Mouse (Mus musculus) adrenal gland, postnatal 14 days (tissue): Measurements from ENCODE around the gene Tmem120a. TPM values are rescaled to one million over a fixed set of nuclear protein-coding genes. Genes with fewer than 3 reads are reported as not detected.

ENCODE experiments used
- DNase-seq: peaks from one replicate; pipeline ENCODE4 v3.0.0; 2021; ENCODE audit warnings: mixed read lengths
- long read RNA-seq, 2 experiments: library from polyadenylated mRNA; stranded (forward); transcript quantifications; one replicate each; pipeline ENCODE4 v2.0.0; 2021
- total RNA-seq: library from RNA; stranded (reverse); gene quantifications from 2 replicates; pipeline ENCODE4 v1.2.3, GENCODE M21; 2021

The Tmem120a gene
- total RNA-seq, result 26.8 and 45.4 TPM in 2 replicates
- long read RNA-seq, experiment 1, transcript Tmem120a-201 (12 exons, 1,559 nt), result major isoform, 42 of 52 reads
- long read RNA-seq, experiment 1, partial matches to known transcripts, result 4 of 52 reads
- long read RNA-seq, experiment 1, other reads (novel, unspliced or antisense), result 6 of 52 reads
- long read RNA-seq, experiment 2, transcript Tmem120a-201 (12 exons, 1,559 nt), result major isoform, 59 of 78 reads
- long read RNA-seq, experiment 2, partial matches to known transcripts, result 13 of 78 reads
- long read RNA-seq, experiment 2, other reads (novel, unspliced or antisense), result 5 of 78 reads

DNA sequence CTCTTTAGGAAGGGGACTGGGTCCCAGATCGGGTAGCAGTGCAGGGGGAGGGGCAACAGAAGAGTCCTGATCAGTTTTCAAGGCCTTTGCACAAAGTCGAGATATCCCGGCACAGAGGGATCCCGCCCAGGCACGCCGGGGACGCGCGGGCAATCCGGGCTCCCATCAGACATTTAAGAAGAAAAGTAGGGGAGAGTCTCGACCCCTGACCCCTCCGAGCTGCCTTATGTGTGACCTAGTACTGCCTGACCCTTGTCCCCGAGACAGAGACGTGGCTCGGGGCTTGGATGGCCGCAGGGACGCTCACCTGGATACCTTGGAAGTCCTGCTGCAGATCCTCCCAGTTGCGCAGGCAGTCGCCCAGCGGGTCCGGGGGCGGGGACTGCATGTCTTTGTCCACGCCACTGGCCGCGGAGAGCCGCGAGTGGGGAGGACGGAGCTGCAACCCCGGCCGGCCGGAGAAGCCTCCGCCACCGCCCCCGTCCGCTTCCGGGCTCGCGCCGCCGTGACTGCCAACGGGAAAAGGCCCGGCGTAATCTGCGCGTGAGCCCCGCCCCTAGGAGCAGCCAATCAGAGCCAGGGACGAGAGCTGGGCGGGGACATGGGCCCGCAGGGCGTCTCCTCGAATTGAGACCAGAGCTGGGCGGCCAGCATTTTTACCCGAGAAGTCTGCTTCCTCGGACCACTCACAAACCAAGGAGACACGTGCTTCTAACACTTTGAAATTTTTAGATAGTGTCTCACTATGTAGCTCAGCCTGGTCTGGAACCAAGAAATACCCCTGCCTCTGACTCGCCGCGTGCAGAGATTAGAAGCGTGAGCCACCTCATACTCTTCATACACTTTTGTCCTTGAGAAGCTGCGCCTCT is at the start of gene Tmem120a:
Gene Tmem120a (minus strand): TSS at position 708 of the 869 bp plus-strand sequence.
- peak; percentile 98 for DNase-seq

- DNase-seq, result no peak
Measured at GRCm38 (mm10) chr5:135782901-135783300, 38.7 kb upstream of the Tmem120a start.

- no peak for DNase-seq
Measured at GRCm38 (mm10) chr5:135780331-135780730, 36.1 kb upstream of the Tmem120a start.

GRCm38 (mm10) chr5:135778471-135779445 is 34.5 kb upstream of the Tmem120a start, which contains the start of gene Mdh2:
Gene Mdh2 (plus strand): TSS chr5:135778480.
- DNase-seq, result peak; percentile 100

DNA sequence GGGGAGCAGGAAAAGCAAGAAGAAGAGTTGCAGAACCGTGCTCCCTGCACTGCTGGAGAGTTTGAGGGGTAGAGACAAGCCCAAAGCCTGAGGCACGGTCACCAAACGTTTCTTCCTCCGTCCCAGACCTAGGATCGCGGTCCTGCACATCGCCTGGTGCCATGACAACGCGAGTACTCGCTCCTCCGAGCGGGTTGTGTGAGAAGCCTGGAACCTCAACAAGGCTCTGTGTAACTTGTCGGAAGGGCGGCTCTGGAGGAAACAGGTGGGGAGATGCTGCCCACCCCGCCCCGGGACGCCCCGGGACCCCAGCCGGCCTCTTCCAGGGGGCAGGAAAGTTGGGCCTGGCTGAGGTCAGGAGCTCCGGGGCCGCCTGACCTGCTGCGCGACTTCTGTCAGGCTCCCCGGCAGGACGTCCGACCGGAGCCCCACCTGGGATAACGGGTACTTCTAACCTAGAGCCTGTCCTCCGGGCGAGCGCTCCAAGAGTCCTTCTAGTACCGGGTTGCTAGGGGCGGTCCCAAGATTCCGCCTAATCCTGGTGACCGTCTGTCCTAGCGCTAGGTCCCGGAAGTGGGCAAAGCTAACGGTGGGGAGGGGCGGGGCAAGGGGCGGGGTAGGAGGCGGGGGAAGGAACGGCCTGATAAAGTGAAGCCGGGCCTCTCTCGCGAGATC is 33.7 kb upstream of the Tmem120a start, which contains the start of gene Styxl1:
Gene Styxl1 (minus strand): TSS at position 590 of the 675 bp plus-strand sequence.
- DNase-seq, result peak; percentile 68

DNA sequence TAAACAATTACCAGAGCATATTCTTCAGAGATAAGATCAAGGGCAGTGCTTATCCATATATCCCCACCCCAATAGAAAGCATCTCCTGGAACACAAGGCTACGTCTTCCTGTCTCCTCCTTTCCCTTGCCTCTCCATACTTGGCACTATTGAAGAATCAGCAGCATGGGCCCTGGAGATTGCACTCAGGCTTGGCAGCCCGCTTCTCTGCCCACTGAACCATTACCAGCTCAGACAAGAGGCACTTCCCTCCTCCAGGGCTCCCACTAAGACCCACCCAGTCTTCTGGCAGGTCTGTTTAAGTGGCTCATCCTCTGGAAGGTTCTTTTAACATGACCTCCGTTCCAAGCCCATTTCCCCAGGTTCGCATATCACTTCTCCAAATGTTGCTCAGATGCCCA is 32.3 kb upstream of the Tmem120a start:
- no peak for DNase-seq

- DNase-seq, result no peak
Measured at GRCm38 (mm10) chr5:135772519-135772918, 28.3 kb upstream of the Tmem120a start.

DNA sequence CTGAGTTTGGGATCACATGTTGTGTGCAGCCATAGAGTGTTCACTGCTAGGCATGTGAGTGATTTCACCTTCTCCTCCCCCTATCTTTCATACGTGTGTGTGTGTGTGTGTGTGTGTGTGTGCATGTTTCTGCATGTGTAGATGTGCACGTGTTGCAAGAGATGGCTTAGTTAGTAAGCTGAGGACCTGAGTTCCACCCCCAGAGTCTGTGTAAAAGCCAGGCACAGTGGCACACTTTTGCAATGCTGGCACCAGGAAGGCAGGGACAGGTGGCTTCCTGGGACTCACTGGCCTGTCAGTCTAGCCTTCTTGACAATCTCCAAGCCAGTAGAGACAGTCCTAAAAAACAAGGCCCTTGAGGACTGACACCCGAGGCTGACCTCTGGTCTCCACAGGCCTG is 20.7 kb upstream of the Tmem120a start:
- DNase-seq, result no peak

DNA sequence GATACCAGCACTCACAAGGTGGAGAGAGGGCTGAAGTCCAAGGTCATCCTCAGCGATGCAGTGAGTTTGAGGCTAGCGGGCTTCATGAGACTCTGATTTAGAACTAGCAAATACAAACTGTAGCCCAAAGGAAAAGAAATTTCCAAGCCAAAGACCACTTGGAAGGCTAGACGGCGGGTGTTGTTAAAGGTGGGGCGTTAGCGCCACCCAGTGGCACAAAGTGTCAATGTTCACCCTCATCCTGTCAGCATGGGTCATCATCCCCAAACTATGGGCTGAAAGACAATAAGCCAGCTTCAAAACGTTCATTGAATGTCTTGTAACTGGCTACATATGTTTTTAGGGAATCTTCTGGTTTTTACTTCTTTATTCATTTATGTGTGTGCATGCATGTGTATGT is 19.3 kb upstream of the Tmem120a start:
- DNase-seq, result peak; percentile 82

DNA sequence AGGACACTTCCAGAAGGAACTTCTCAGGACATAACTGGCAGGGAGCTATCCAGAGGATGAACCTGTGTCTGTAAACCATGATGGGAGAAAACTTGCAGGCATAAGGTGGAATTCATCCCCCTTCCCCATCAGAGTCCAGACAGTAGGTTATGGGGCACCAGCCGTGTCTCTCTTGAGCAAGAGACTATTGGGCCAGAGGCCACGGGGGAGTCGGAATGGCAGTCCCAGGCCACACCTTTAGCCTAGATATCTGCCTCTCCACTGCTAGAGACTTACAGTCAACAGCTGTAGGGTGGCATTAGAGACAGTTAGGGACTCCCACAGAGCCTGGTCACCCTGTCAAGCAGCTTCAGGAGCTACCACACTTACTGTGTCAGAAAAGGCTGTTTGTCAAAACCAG is 17.6 kb upstream of the Tmem120a start:
- DNase-seq, result peak; percentile 64

DNA sequence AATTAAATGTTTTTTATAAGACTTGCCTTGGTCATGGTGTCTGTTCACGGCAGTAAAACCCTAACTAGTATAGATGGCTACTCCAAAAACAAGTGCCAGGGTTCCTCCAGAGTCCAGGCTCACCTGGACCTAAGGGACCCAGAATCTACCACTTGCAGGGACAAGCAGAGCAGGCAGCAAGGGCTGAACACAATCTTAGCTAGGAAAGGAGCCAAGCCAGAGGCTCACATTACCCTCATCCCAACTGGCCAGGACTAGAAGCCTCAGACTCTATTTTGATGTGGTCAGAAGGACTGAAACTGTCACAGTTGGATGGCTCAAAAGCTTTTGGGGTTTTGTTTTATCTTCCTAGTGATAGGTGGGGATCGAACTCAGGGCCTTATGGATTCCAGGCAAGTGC is 7.3 kb upstream of the Tmem120a start:
- DNase-seq, result no peak

DNA sequence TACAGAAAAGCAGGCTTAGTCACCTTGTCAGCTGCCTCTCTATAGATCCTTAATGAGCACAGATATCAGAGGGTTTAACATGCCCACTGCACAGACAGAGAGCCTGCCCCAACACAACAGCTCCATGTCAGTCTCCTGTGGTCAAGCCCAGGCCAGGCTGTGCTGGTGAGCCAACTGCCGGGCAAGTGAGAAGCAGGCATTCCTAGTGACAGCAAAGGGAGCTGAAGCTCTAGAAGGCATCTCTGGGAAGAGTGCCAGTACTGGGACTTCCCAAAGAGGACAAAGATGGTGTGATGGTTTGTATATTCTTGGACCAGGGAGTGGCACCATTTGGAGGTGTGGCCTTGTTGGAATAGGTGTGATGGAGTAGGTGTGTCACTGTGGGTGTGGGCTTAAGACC is 6.8 kb upstream of the Tmem120a start:
- DNase-seq, result no peak

DNA sequence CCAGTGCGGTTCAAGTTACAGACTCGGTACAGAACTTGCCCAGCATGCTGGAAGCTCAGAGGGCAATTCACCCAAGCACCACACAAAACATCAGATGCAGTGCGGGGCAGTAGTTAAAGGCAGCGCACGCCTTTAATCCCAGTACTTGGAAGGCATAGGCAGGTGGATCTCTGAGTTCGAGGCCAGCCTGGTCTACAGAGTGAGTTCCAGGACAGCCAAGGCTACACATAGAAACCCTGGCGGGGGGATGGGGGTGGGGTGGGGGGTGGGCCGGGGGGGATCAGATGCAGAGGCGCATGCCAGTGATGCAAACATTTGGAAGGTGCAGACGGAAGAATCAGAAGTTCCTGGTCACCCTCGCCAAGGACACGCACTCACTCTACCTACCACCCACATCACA is 494 bp upstream of the Tmem120a start:
- no peak for DNase-seq

DNA sequence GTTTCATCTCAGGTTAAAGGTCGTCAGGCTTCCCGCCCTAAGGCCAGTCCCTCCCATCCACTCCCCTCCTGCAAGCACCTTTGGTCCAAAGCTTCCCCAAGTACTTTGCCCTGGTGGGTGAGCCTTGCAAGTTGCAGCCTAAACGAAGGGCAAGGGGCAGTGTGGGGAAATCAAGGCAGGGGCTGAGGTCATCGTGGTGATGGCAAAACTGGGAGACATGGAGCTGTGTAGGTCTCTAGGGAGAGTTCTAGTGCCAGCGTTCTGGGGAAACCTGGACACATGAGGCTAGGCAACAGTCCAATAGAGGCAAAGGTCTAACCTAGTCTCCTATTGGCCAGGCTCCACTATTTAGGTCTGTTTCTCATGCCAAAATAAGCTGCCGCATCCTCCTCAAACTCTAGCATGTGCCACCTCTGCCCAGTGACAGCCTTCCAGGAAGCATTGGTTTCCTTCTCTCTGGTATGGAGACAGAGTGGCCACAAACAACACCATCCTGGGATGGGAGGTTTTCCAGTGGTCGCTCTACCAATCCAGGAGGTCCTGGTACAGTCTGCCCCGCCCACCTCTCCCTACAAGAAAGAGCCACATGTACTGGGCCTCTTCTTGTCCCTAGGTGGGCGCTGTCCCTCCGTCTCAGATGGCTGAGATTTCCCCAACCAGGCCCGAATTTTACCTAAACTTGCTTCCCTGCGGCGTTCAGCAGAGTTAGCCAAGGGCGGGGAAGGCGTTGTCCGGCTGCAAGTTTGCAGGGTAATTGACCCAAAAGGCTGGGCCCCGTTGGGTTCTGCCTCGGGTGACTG is 1.1 kb downstream of the Tmem120a start:
- DNase-seq, result peak; percentile 59

- peak; percentile 54 for DNase-seq
Measured at GRCm38 (mm10) chr5:135742156-135742555, 2.1 kb downstream of the Tmem120a start.

DNA sequence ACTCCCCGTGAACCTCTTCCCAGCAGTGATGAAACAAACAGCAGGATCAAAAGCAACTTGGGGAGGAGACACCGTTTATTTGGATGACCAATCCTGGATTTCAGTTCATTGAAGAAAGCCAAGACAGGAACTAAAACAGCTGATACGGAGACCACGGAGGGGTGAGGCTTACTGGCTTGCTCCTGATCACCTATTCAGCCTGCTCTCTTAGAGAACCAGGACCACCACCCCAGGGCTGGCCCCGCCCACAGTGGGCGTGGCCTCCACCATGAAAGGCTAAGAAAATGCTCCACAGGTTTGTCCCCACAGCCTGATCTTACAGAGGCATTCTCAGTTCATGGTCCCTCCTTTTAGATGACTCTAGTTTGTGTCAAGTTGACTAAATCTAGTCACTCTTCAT is 6.0 kb downstream of the Tmem120a start:
- no peak for DNase-seq

GRCm38 (mm10) chr5:135737154-135737553 is 7.1 kb downstream of the Tmem120a start:
- peak; percentile 64 for DNase-seq

GRCm38 (mm10) chr5:135736544-135736943 is 7.7 kb downstream of the Tmem120a start:
- no peak for DNase-seq

DNA sequence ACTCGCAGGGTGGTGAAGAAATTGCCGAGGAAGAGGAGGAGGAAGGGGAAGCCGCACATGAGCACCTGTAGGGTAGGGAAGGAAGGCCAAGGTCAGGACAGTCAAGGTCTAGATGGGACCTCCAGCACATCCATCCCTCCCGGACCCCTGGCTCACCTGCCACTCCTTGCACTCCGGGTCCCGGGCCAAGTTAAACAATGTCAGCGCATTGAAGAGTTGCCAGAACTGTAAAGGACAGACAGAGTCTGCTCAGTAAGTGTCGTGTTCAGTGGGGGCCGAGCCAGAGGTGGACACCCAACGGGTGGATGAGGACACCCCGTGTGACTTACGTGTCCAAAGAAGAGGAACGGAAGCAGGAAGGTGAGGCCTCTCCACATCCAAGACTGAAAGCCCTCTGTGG is 8.5 kb downstream of the Tmem120a start:
- DNase-seq, result no peak

GRCm38 (mm10) chr5:135734057-135734680 is 10.1 kb downstream of the Tmem120a start:
- no peak for DNase-seq
